Mouse (Mus musculus) ES-E14 (cell line): ENCODE data around the gene Acbd3. TPM values are rescaled to one million over a fixed set of nuclear protein-coding genes. Genes with fewer than 3 reads are reported as not detected.

ENCODE experiments used
- DNase-seq: peaks from one replicate; pipeline ENCODE4 v3.0.0-alpha.2; 2013; ENCODE audit warnings: low read depth, low spot score
- H3K27ac ChIP-seq: 2 replicates; pipeline ENCODE4 v1.5.1; 2012; ENCODE audit warnings: low read depth, mild to moderate bottlenecking, low read length, moderate library complexity, mixed read lengths; ENCODE audit not compliant: poor library complexity, insufficient read depth, severe bottlenecking
- H3K36me3 ChIP-seq: 2 replicates; pipeline ENCODE4 v1.6.1; 2012; ENCODE audit warnings: mild to moderate bottlenecking, low read length, moderate library complexity, mixed read lengths; ENCODE audit not compliant: control insufficient read depth, poor library complexity, insufficient read depth, severe bottlenecking
- H3K4me1 ChIP-seq, 2 experiments: fragments of 150-350 bp in 1 of 2; sonication (generic) in 1 of 2; 2 replicates each; pipeline ENCODE4 v1.6.1; 2012; ENCODE audit warnings: low read length in 2 of 2, mild to moderate bottlenecking in 1 of 2, mixed read lengths in 1 of 2; ENCODE audit not compliant: control insufficient read depth in 2 of 2, insufficient read depth in 2 of 2, poor library complexity in 1 of 2
- H3K4me3 ChIP-seq, 2 experiments: fragments of 150-350 bp in 1 of 2; sonication (generic) in 1 of 2; 2 replicates each; pipeline ENCODE4 v1.5.1; 2012; ENCODE audit warnings: low read length in 2 of 2, low read depth in 1 of 2, mild to moderate bottlenecking in 1 of 2, mixed read lengths in 1 of 2; ENCODE audit not compliant: insufficient read depth in 1 of 2, poor library complexity in 1 of 2, severe bottlenecking in 1 of 2
- H3K9ac ChIP-seq: 2 replicates; pipeline ENCODE4 v1.6.1; 2012; ENCODE audit warnings: low read depth, mild to moderate bottlenecking, low read length, mixed read lengths; ENCODE audit not compliant: poor library complexity, insufficient read depth, severe bottlenecking
- H3K9me3 ChIP-seq: fragments of 150-350 bp; sonication (generic); 2 replicates; pipeline ENCODE4 v1.6.1; 2012; ENCODE audit warnings: low read depth, mild to moderate bottlenecking, low read length; ENCODE audit not compliant: control insufficient read depth, insufficient read depth
- CHD2 ChIP-seq: IDR thresholded peaks from 2 replicates; pipeline ENCODE4 v1.6.1; 2014; ENCODE audit warnings: mild to moderate bottlenecking, low read depth, low read length, inconsistent platforms
- HCFC1 ChIP-seq: IDR thresholded peaks from 2 replicates; pipeline ENCODE4 v1.6.1; 2012; ENCODE audit warnings: low read length, inconsistent platforms, borderline replicate concordance; ENCODE audit not compliant: insufficient read depth
- MAFK ChIP-seq: IDR thresholded peaks from 2 replicates; pipeline ENCODE4 v1.6.1; 2014; ENCODE audit warnings: mild to moderate bottlenecking, low read depth, low read length, inconsistent platforms; ENCODE audit not compliant: insufficient read depth
- ZC3H11A ChIP-seq: IDR thresholded peaks from 2 replicates; pipeline ENCODE4 v1.6.1; 2012; ENCODE audit warnings: low read depth, mild to moderate bottlenecking, inconsistent platforms, low read length, borderline replicate concordance
- ZNF384 ChIP-seq: IDR thresholded peaks from 2 replicates; pipeline ENCODE4 v1.6.1; 2012; ENCODE audit warnings: low read depth, low read length, inconsistent platforms
- in situ Hi-C, 2 experiments: fragments of 600-800 bp; cut with MboI; formaldehyde crosslinking; loops; one replicate each; pipeline ENCODE4 v1.15.1; 2025; ENCODE audit warnings: low sequenced_read_pairs in 2 of 2, inconsistent platforms in 1 of 2; ENCODE audit not compliant: unreplicated experiment in 2 of 2
- total RNA-seq: library from RNA; depleted of rRNA; stranded (reverse); fragments of 300-350 nt; gene quantifications from 2 replicates; pipeline ENCODE4 v1.2.3, GENCODE M21; 2012

The Acbd3 gene
- total RNA-seq, 1 experiment: 20.4 TPM

DNA sequence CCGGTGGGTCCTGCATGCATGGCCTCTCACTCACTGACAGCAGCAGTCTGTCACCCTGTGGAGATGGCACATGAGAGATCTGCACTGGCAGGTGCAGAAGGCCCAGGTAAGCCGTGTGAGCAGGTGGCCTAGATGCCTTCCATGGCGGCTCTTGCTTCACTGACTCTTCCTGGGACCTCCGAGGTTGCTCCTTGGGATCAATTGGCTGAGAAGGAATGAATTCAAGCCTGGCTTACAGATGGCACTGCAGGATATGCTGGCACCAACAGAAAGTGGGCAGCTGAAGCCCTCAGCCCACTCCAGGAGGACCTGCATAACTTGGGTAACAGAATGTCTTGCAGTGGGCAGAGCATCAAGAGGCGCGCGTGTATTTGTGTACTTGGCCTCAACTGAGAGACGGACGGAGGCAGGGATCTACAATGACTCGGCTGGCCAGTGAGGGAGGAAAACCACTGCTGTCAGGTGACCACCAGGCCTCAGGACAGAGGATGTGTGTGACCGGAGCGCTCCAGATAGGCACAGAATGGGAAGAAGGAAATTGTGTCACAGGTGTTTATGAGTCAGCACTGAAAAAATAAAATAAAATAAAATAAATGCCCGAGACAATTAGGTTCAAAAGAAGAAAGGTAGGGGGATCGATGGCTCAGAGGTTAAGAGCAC lies 66.1 kb downstream of the Acbd3 start:
- no peak for DNase-seq
- in situ Hi-C loops: no loop called here
- no peak for TF ChIP-seq HCFC1
- TF ChIP-seq ZNF384: no peak
- no peak for TF ChIP-seq CHD2
- TF ChIP-seq ZC3H11A: no peak
- TF ChIP-seq MAFK: no peak
- no peak overlapping the region for H3K4me3 ChIP-seq
- no peak overlapping the region for H3K27ac ChIP-seq
- no peaks in the 10 kb centered on the region for H3K9me3 ChIP-seq
- peaks cover 2 to 7% of the 10 kb centered on the region in 2 experiments; a peak in 2 of 4 replicates for H3K4me1 ChIP-seq
- H3K9ac ChIP-seq: no peak overlapping the region
- H3K36me3 ChIP-seq: no peaks in the 10 kb centered on the region

DNA sequence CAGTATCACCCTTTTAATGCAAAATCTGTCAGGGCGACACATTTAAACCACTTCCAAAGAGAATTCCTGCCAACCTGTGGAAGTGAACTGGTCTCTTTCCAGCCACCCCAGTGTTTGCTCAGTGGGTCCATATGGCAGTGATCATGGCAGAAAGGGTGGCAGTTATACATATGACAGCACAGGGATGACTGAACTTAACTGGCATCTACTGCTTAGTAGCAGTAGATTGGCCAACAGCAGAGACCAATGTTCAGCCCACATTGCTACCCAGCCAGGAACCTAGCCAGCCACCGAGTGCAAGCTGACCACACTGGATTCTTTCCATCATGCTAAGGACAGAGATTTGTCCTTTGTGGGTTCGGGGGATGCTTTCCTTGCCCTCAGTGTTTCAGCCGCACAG lies 67.0 kb downstream of the Acbd3 start:
- no peak overlapping the region for H3K9ac ChIP-seq
- H3K4me3 ChIP-seq: no peak overlapping the region
- DNase-seq: no peak
- no peaks in the 10 kb centered on the region for H3K9me3 ChIP-seq
- in situ Hi-C loops: no loop called here
- no peak for TF ChIP-seq ZNF384
- TF ChIP-seq MAFK: no peak
- TF ChIP-seq HCFC1: no peak
- TF ChIP-seq CHD2: no peak
- TF ChIP-seq ZC3H11A: no peak
- no peaks in the 10 kb centered on the region for H3K36me3 ChIP-seq
- no peak overlapping the region; the same call in 1 of the 2 replicates for H3K27ac ChIP-seq
- peaks cover 2 to 7% of the 10 kb centered on the region in 2 experiments; a peak in 2 of 4 replicates for H3K4me1 ChIP-seq

DNA sequence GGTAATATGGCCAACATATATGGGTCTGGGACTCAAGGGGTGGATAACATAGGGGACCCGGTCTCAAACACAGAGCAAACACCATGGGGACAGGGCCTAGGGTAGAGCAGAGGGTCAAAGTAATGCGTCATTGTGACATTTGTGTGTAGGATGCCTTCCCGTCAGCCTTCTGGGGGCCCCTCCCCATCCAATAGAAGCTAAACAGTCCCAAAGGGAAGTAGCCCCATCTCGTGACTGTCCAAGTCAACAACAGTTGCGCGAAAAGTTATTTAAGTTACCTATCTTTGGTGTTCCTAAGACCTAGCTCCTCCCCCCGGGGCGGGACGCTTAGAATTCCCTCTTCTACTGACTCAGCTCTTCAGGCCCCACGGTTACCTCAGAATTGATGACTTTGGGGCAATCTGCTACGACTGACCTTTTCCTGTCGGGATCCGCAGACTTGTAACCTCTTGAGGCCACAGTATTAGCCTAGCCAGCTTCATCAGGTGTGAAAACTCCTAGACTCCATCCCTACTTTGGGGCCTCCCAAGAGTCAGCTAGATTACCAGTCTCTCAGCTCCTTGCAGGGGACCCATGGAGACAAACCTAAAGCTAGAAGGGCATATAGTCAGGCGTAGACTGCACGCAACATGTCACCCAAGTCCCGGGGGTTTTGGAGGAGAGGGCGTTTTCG lies 67.7 kb downstream of the Acbd3 start:
- peak overlapping the region; percentile 51 to 57 for H3K4me3 ChIP-seq
- no peaks in the 10 kb centered on the region for H3K36me3 ChIP-seq
- in situ Hi-C loops: no loop called here
- peak overlapping the region; percentile 48; the same call in 1 of the 2 replicates for H3K9ac ChIP-seq
- no peaks in the 10 kb centered on the region for H3K9me3 ChIP-seq
- peaks cover 2 to 7% of the 10 kb centered on the region in 2 experiments; a peak in 2 of 4 replicates for H3K4me1 ChIP-seq
- TF ChIP-seq MAFK (peak; percentile 81), HCFC1 (0 out of 2 replicates have a peak, but pooled peaks have one; percentile 28), CHD2 (no peak)
- peak overlapping the region; percentile 50 for H3K27ac ChIP-seq
- peak; percentile 66 for DNase-seq

DNA sequence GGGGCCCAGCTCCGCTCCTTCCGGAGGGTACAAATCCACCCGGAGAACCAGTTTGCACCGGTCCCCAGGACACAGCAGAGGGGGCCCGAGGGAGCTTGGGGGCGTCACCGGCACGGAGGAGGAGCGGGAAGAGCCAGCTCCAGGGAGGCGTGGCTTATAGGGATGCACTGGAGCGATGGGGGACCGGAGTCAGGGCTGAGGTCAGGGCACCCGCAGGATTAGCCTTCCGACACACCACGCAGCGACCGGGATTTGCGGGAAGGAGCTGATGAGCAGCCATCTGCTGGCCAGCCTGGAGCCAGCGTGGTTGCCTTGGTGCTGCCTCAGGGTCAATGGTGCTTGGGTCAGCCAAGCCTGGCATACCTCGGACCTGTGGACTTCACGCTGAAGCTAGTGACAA lies 68.3 kb downstream of the Acbd3 start:
- Histone ChIP-seq H3K9me3 (no peaks in the 10 kb centered on the region), H3K4me3 (peak overlapping the region; percentile 51 to 57), H3K36me3 (no peaks in the 10 kb centered on the region), H3K4me1 (peaks cover 2 to 7% of the 10 kb centered on the region in 2 experiments; a peak in 2 of 4 replicates), H3K9ac (peak overlapping the region; percentile 48; the same call in 1 of the 2 replicates), H3K27ac (peak overlapping the region; percentile 50; the same call in 1 of the 2 replicates)
- TF ChIP-seq MAFK: no peak
- no peak for TF ChIP-seq CHD2
- no peak for TF ChIP-seq HCFC1
- no peak for TF ChIP-seq ZC3H11A
- peak; percentile 72 for DNase-seq
- in situ Hi-C loops: no loop called here
